Mouse (Mus musculus): ENCODE data around the gene Acap2. TPM values are rescaled to one million over a fixed set of nuclear protein-coding genes. Genes with fewer than 3 reads are reported as not detected.

The Acap2 gene
- 10 to 100 TPM; 16.8 to 18.6 (median 17.4) TPM for total RNA-seq (2022)

GRCm38 (mm10) chr16:31200790-31201567 lies at the start of gene Acap2:
Gene Acap2, minus strand, starts transcription at chr16:31201245.
- DNase-seq (ENCODE audit: low spot score), result peak; percentile 98

GRCm38 (mm10) chr16:31249401-31249800 lies 48.4 kb upstream of the Acap2 start:
- no peak for DNase-seq (ENCODE audit: low spot score)

- DNase-seq (ENCODE audit: low spot score), result no peak
These were observed 47.7 kb upstream of the Acap2 start for GRCm38 (mm10) chr16:31248717-31249116.

- no peak for DNase-seq (ENCODE audit: low spot score)
These were observed 46.4 kb upstream of the Acap2 start for GRCm38 (mm10) chr16:31247442-31247841.

GRCm38 (mm10) chr16:31244053-31244452 lies 43.0 kb upstream of the Acap2 start:
- DNase-seq (ENCODE audit: low spot score), result no peak

GRCm38 (mm10) chr16:31241433-31241832 lies 40.4 kb upstream of the Acap2 start:
- no peak for DNase-seq (ENCODE audit: low spot score)

- DNase-seq (ENCODE audit: low spot score), result no peak
These were observed 39.5 kb upstream of the Acap2 start for GRCm38 (mm10) chr16:31240569-31240968.

GRCm38 (mm10) chr16:31238281-31238680 lies 37.2 kb upstream of the Acap2 start:
- no peak for DNase-seq (ENCODE audit: low spot score)

- peak; percentile 30 for DNase-seq (ENCODE audit: low spot score)
These were observed 34.6 kb upstream of the Acap2 start for GRCm38 (mm10) chr16:31235457-31236310.

GRCm38 (mm10) chr16:31234808-31235456 lies 33.9 kb upstream of the Acap2 start:
- no peak for DNase-seq (ENCODE audit: low spot score)

- DNase-seq (ENCODE audit: low spot score), result no peak
These were observed 33.3 kb upstream of the Acap2 start for GRCm38 (mm10) chr16:31234356-31234755.

GRCm38 (mm10) chr16:31233541-31234339 lies 32.7 kb upstream of the Acap2 start:
- DNase-seq (ENCODE audit: low spot score), result peak; percentile 91

- no peak for DNase-seq (ENCODE audit: low spot score)
These were observed 32.1 kb upstream of the Acap2 start for GRCm38 (mm10) chr16:31233167-31233498.

GRCm38 (mm10) chr16:31232491-31233166 lies 31.6 kb upstream of the Acap2 start:
- DNase-seq (ENCODE audit: low spot score), result no peak

GRCm38 (mm10) chr16:31231591-31231990 lies 30.5 kb upstream of the Acap2 start:
- no peak for DNase-seq (ENCODE audit: low spot score)

GRCm38 (mm10) chr16:31227746-31228145 lies 26.7 kb upstream of the Acap2 start:
- no peak for DNase-seq (ENCODE audit: low spot score)

- no peak for DNase-seq (ENCODE audit: low spot score)
These were observed 14.2 kb upstream of the Acap2 start for GRCm38 (mm10) chr16:31215271-31215670.

- no peak for DNase-seq (ENCODE audit: low spot score)
These were observed 12.4 kb upstream of the Acap2 start for GRCm38 (mm10) chr16:31213463-31213862.

GRCm38 (mm10) chr16:31211503-31211902 lies 10.5 kb upstream of the Acap2 start:
- DNase-seq (ENCODE audit: low spot score), result no peak

GRCm38 (mm10) chr16:31210453-31210852 lies 9.4 kb upstream of the Acap2 start:
- DNase-seq (ENCODE audit: low spot score), result peak; percentile 54

GRCm38 (mm10) chr16:31209911-31210310 lies 8.9 kb upstream of the Acap2 start:
- no peak for DNase-seq (ENCODE audit: low spot score)
